Mouse (Mus musculus) C3H10T1/2 (cell line): ENCODE results near the gene Agmo. TPM values are rescaled to one million over a fixed set of nuclear protein-coding genes. Genes with fewer than 3 reads are reported as not detected.

Experiments
- polyA plus RNA-seq, 2 experiments: library from polyadenylated mRNA; unstranded; fragments of >200 nt; fragmentation: generic; extraction: Trizol; gene quantifications; one replicate each; pipeline ENCODE4 v1.2.1; 2012; ENCODE audit warnings: missing spikeins in 2 of 2

Gene Agmo
- under 1 TPM; 0.04 to 0.99 TPM for polyA plus RNA-seq

GRCm38 (mm10) chr12:37241566-37242021, at the start of gene Agmo:
TSS of gene Agmo (plus strand) at chr12:37241641.

Other genes with a start within 250 kb of the Agmo start
- gene Meox2, start 133.1 kb upstream of the Agmo start, polyA plus RNA-seq: under 1 TPM in 1 of 2 experiments, not detected in 1; 0.04 TPM